Mouse (Mus musculus) MEL (cell line): Measurements from ENCODE around the gene Klf2. TPM values are rescaled to one million over a fixed set of nuclear protein-coding genes. Genes with fewer than 3 reads are reported as not detected.

Experiments used
- DNase-seq: peaks from one replicate; pipeline ENCODE4 v3.0.0; 2011; ENCODE audit warnings: low read depth, low spot score
- H3K27ac ChIP-seq: 2 replicates; pipeline ENCODE4 v1.5.1; 2012; ENCODE audit warnings: low read depth, mild to moderate bottlenecking, control low read depth, low read length, moderate library complexity; ENCODE audit not compliant: control insufficient read depth
- H3K27me3 ChIP-seq, 2 experiments: fragments of 150-350 bp in 1 of 2; sonication (generic) in 1 of 2; 2 replicates each; pipeline ENCODE4 v1.6.1; 2012; ENCODE audit warnings: low read length in 2 of 2, mild to moderate bottlenecking in 2 of 2, improper control_type of control experiment in 1 of 2, moderate library complexity in 1 of 2; ENCODE audit not compliant: insufficient read depth in 2 of 2, control insufficient read depth in 1 of 2
- H3K36me3 ChIP-seq, 2 experiments: 2 replicates each; pipeline ENCODE4 v1.6.1; 2012 to 2014; ENCODE audit warnings: low read length in 2 of 2, improper control_type of control experiment in 1 of 2, inconsistent platforms in 1 of 2, mild to moderate bottlenecking in 1 of 2; ENCODE audit not compliant: insufficient read depth in 2 of 2, control insufficient read depth in 1 of 2
- H3K4me1 ChIP-seq, 2 experiments: fragments of 150-350 bp in 1 of 2; sonication (generic) in 1 of 2; 2 replicates each; pipeline ENCODE4 v1.6.1; 2012; ENCODE audit warnings: low read length in 2 of 2, improper control_type of control experiment in 1 of 2, mild to moderate bottlenecking in 1 of 2; ENCODE audit not compliant: insufficient read depth in 2 of 2, control insufficient read depth in 1 of 2
- H3K4me3 ChIP-seq, 2 experiments: fragments of 150-350 bp in 1 of 2; sonication (generic) in 1 of 2; 2 replicates each; pipeline ENCODE4 v1.5.1; 2012; ENCODE audit warnings: low read depth in 2 of 2, low read length in 2 of 2, mild to moderate bottlenecking in 2 of 2, moderate library complexity in 2 of 2, control low read depth in 1 of 2, improper control_type of control experiment in 1 of 2; ENCODE audit not compliant: control insufficient read depth in 1 of 2, insufficient read depth in 1 of 2
- H3K79me2 ChIP-seq: 2 replicates; pipeline ENCODE4 v1.6.1; 2012; ENCODE audit warnings: mild to moderate bottlenecking, low read length, moderate library complexity; ENCODE audit not compliant: control insufficient read depth, poor library complexity, insufficient read depth
- H3K9ac ChIP-seq: 2 replicates; pipeline ENCODE4 v1.6.1; 2012; ENCODE audit warnings: low read depth, mild to moderate bottlenecking, control low read depth, low read length, moderate library complexity; ENCODE audit not compliant: control insufficient read depth, poor library complexity, severe bottlenecking
- H3K9me3 ChIP-seq: fragments of 150-350 bp; sonication (generic); replicated peaks from 2 replicates; pipeline ENCODE4 v1.6.1; 2012; ENCODE audit warnings: mild to moderate bottlenecking, low read length, improper control_type of control experiment, moderate library complexity; ENCODE audit not compliant: insufficient read depth
- BHLHE40 ChIP-seq: IDR thresholded peaks from 2 replicates; pipeline ENCODE4 v1.6.1; 2012; ENCODE audit warnings: low read depth, mild to moderate bottlenecking, inconsistent platforms, low read length, improper control_type of control experiment, borderline replicate concordance
- CHD1 ChIP-seq: IDR thresholded peaks from 2 replicates; pipeline ENCODE4 v1.6.1; 2012; ENCODE audit warnings: low read depth, mild to moderate bottlenecking, inconsistent platforms, low read length, improper control_type of control experiment
- CHD2 ChIP-seq: IDR thresholded peaks from 2 replicates; pipeline ENCODE4 v1.6.1; 2011; ENCODE audit warnings: low read length, improper control_type of control experiment
- CTCF ChIP-seq, 3 experiments: IDR thresholded peaks in 2 of 3; conservative IDR thresholded peaks in 1 of 3; 2 replicates each; pipeline ENCODE4 v1.5.1; 2011 to 2012; ENCODE audit warnings: low read length in 3 of 3, low read depth in 2 of 3, mild to moderate bottlenecking in 2 of 3, improper control_type of control experiment in 1 of 3, inconsistent platforms in 1 of 3, mixed read lengths in 1 of 3, moderate library complexity in 1 of 3; ENCODE audit not compliant: control insufficient read depth in 1 of 3, insufficient read depth in 1 of 3, poor library complexity in 1 of 3, severe bottlenecking in 1 of 3
- ELF1 ChIP-seq: IDR thresholded peaks from 2 replicates; pipeline ENCODE4 v1.6.1; 2014; ENCODE audit warnings: low read depth, mild to moderate bottlenecking, inconsistent platforms, low read length, improper control_type of control experiment, moderate library complexity
- EP300 ChIP-seq, 2 experiments: IDR thresholded peaks; 2 replicates each; pipeline ENCODE4 v1.6.1; 2011; ENCODE audit warnings: improper control_type of control experiment in 2 of 2, low read length in 2 of 2, low read depth in 1 of 2, mild to moderate bottlenecking in 1 of 2
- ETS1 ChIP-seq: IDR thresholded peaks from 2 replicates; pipeline ENCODE4 v1.6.1; 2012; ENCODE audit warnings: low read depth, mild to moderate bottlenecking, inconsistent platforms, low read length, improper control_type of control experiment, moderate library complexity
- GATA1 ChIP-seq: IDR thresholded peaks from 2 replicates; pipeline ENCODE4 v1.6.1; 2011; ENCODE audit warnings: low read depth, low read length, improper control_type of control experiment
- HCFC1 ChIP-seq: IDR thresholded peaks from 2 replicates; pipeline ENCODE4 v1.6.1; 2012; ENCODE audit warnings: low read depth, mild to moderate bottlenecking, inconsistent platforms, low read length, improper control_type of control experiment, moderate library complexity
- KAT2A ChIP-seq: conservative IDR thresholded peaks from 2 replicates; pipeline ENCODE4 v1.6.1; 2012; ENCODE audit warnings: low read depth, low read length, improper control_type of control experiment, inconsistent platforms
- MAX ChIP-seq: IDR thresholded peaks from 2 replicates; pipeline ENCODE4 v1.6.1; 2011; ENCODE audit warnings: low read length, improper control_type of control experiment
- MAZ ChIP-seq: IDR thresholded peaks from 2 replicates; pipeline ENCODE4 v1.6.1; 2012; ENCODE audit warnings: low read depth, mild to moderate bottlenecking, inconsistent platforms, low read length, improper control_type of control experiment
- MEF2A ChIP-seq: IDR thresholded peaks from 2 replicates; pipeline ENCODE4 v1.6.1; 2014; ENCODE audit warnings: low read depth, mild to moderate bottlenecking, inconsistent platforms, low read length, improper control_type of control experiment; ENCODE audit not compliant: poor library complexity, insufficient replicate concordance, severe bottlenecking; ENCODE audit errors: extremely low read depth
- MXI1 ChIP-seq: IDR thresholded peaks from 2 replicates; pipeline ENCODE4 v1.6.1; 2011; ENCODE audit warnings: mild to moderate bottlenecking, low read depth, low read length, improper control_type of control experiment
- NELFE ChIP-seq: IDR thresholded peaks from 2 replicates; pipeline ENCODE4 v1.6.1; 2011; ENCODE audit warnings: low read depth, low read length, improper control_type of control experiment
- RCOR1 ChIP-seq: IDR thresholded peaks from 2 replicates; pipeline ENCODE4 v1.6.1; 2012; ENCODE audit warnings: low read depth, mild to moderate bottlenecking, inconsistent platforms, low read length, improper control_type of control experiment
- TAL1 ChIP-seq: IDR thresholded peaks from 2 replicates; pipeline ENCODE4 v1.6.1; 2012; ENCODE audit warnings: mild to moderate bottlenecking, inconsistent platforms, low read length, moderate library complexity, mixed read lengths
- TBP ChIP-seq: IDR thresholded peaks from 2 replicates; pipeline ENCODE4 v1.8.0; 2011; ENCODE audit warnings: low read depth, low read length, improper control_type of control experiment
- USF2 ChIP-seq, 2 experiments: IDR thresholded peaks; 2 replicates each; pipeline ENCODE4 v1.6.1; 2011 to 2012; ENCODE audit warnings: improper control_type of control experiment in 2 of 2, low read length in 2 of 2, borderline replicate concordance in 1 of 2, inconsistent platforms in 1 of 2, low read depth in 1 of 2, mild to moderate bottlenecking in 1 of 2; ENCODE audit not compliant: insufficient read depth in 1 of 2
- polyA plus RNA-seq, 2 experiments: library from polyadenylated mRNA; stranded (reverse) in 1 of 2; unstranded in 1 of 2; fragments of >175 nt in 1 of 2; fragments of >200 nt in 1 of 2; gene quantifications; 2 replicates each; pipeline versions ENCODE4 v1.2.1 to v1.2.4; 2012; ENCODE audit warnings: low replicate concordance in 2 of 2, low read depth in 1 of 2; ENCODE audit not compliant: insufficient read length in 2 of 2, insufficient read depth in 1 of 2, missing spikeins in 1 of 2
- total RNA-seq: library from RNA; depleted of rRNA; stranded (reverse); fragments of 300-350 nt; gene quantifications from 2 replicates; pipeline ENCODE4 v1.2.3, GENCODE M21; 2012

The Klf2 gene
- total and polyA plus RNA-seq, 3 experiments, result not detected

- H3K9me3 ChIP-seq, result no peaks in the 10 kb centered on the region
- no peaks in the 10 kb centered on the region for H3K36me3 ChIP-seq
- TF ChIP-seq KAT2A (no peak), CTCF (IDR thresholded peaks at IDR 0.05 in 2 of 3, conservative IDR thresholded peaks at IDR 0.05 in 1 of 3; ENCODE audit: control insufficient read depth in 1 of 3, insufficient read depth in 1 of 3, low read depth in 2 of 3, low read length in 3 of 3, poor library complexity in 1 of 3, severe bottlenecking in 1 of 3) (no peak), CHD1 (no peak), MEF2A (no peak), NELFE (no peak), RCOR1 (no peak), MAZ (no peak), MAX (no peak), USF2 (IDR thresholded peaks at IDR 0.05; ENCODE audit: borderline replicate concordance in 1 of 2, insufficient read depth in 1 of 2, low read depth in 1 of 2, low read length in 2 of 2) (no peak), EP300 (IDR thresholded peaks at IDR 0.05; ENCODE audit: low read depth in 1 of 2, low read length in 2 of 2) (no peak), CHD2 (no peak), ETS1 (no peak), TBP (no peak), GATA1 (no peak), HCFC1 (no peak), TAL1 (no peak), MXI1 (no peak), ELF1 (no peak), BHLHE40 (no peak)
- TF ChIP-seq, all 39 proteins: peak for 0
- no peak for DNase-seq
- Histone ChIP-seq H3K4me3 (no peak overlapping the region), H3K9ac (no peak overlapping the region), H3K27ac (no peak overlapping the region), H3K27me3 (no peaks in the 10 kb centered on the region; a peak in 2 of 4 replicates), H3K79me2 (no peaks in the 10 kb centered on the region), H3K4me1 (peaks cover 0 to 16% of the 10 kb centered on the region in 2 experiments; a peak in 2 of 4 replicates)
Observed at GRCm38 (mm10) chr8:72319397-72319796, 564 bp downstream of the Klf2 start.

- no peak for DNase-seq
- H3K27me3 ChIP-seq, result no peaks in the 10 kb centered on the region; a peak in 1 of 4 replicates
- H3K79me2 ChIP-seq, result no peaks in the 10 kb centered on the region
- no peak overlapping the region for H3K27ac ChIP-seq
- H3K4me3 ChIP-seq, result no peak overlapping the region
- H3K4me1 ChIP-seq, result peaks cover 0 to 16% of the 10 kb centered on the region in 2 experiments; a peak in 2 of 4 replicates
- no peak for TF ChIP-seq HCFC1
- H3K9ac ChIP-seq, result no peak overlapping the region
- H3K9me3 ChIP-seq, result no peaks in the 10 kb centered on the region
- no peaks in the 10 kb centered on the region for H3K36me3 ChIP-seq
Observed at GRCm38 (mm10) chr8:72319921-72320802, 1.3 kb downstream of the Klf2 start.
